Mouse (Mus musculus) small intestine, adult 2 months (tissue): ENCODE measurements around the gene Trim2. TPM values are rescaled to one million over a fixed set of nuclear protein-coding genes. Genes with fewer than 3 reads are reported as not detected.

Experiments
- H3K27ac ChIP-seq: fragments of 200-500 bp; 2 replicates; pipeline ENCODE4 v1.5.1; 2012; ENCODE audit warnings: low read depth, low read length, control low read depth, inconsistent platforms; ENCODE audit not compliant: insufficient read depth
- H3K27me3 ChIP-seq: fragments of 200-500 bp; 2 replicates; pipeline ENCODE4 v1.6.1; 2012; ENCODE audit warnings: mild to moderate bottlenecking, moderate library complexity, low read length, inconsistent platforms; ENCODE audit not compliant: control insufficient read depth, insufficient read depth
- H3K36me3 ChIP-seq: fragments of 200-500 bp; 2 replicates; pipeline ENCODE4 v1.6.1; 2012; ENCODE audit warnings: mild to moderate bottlenecking, low read length, control low read depth, inconsistent platforms; ENCODE audit not compliant: control insufficient read depth, insufficient read depth
- H3K4me1 ChIP-seq: fragments of 200-500 bp; 2 replicates; pipeline ENCODE4 v1.6.1; 2012; ENCODE audit warnings: low read length, inconsistent platforms, mixed read lengths; ENCODE audit not compliant: control insufficient read depth, insufficient read depth, insufficient read length
- H3K4me3 ChIP-seq: fragments of 200-500 bp; 2 replicates; pipeline ENCODE4 v1.5.1; 2012; ENCODE audit warnings: low read depth, mild to moderate bottlenecking, control low read depth, inconsistent platforms, low read length, moderate library complexity
- CTCF ChIP-seq: fragments of 200-500 bp; IDR thresholded peaks from 2 replicates; pipeline ENCODE4 v1.5.1; 2012; ENCODE audit warnings: low read depth, mild to moderate bottlenecking, control low read depth, inconsistent platforms, low read length, moderate library complexity, mixed read lengths; ENCODE audit not compliant: insufficient replicate concordance, insufficient read length; ENCODE audit errors: extremely low read depth
- POLR2A ChIP-seq: fragments of 200-500 bp; IDR thresholded peaks from 2 replicates; pipeline ENCODE4 v1.6.1; 2012; ENCODE audit warnings: low read depth, mild to moderate bottlenecking, control low read depth, inconsistent platforms, low read length, moderate library complexity
- WGBS: fragments of 180-500 bp; shearing (Covaris S2); methylation state at CpG from one replicate; pipeline ENCODE4 v1.1.7; 2018; 5-methylcytosine and 5-hydroxymethylcytosine counted together
- polyA plus RNA-seq: library from polyadenylated mRNA; depleted of rRNA; stranded (reverse); fragments of >200 nt; gene quantifications from 2 replicates; pipeline ENCODE4 v1.2.3, GENCODE M21; 2012; rRNA removed

Gene Trim2
- polyA plus RNA-seq, 1 experiment: 52.4 TPM

GRCm38 (mm10) chr3:84128871-84129870 lies 177.5 kb downstream of the Trim2 start:
- Histone ChIP-seq H3K4me1 (peaks cover 10% of the 10 kb centered on the region; the same call in 1 of the 2 replicates), H3K27ac (0 out of 2 replicates have a peak overlapping the region, but pooled peaks have one; percentile 5), H3K27me3 (no peaks in the 10 kb centered on the region), H3K4me3 (no peak overlapping the region), H3K36me3 (no peaks in the 10 kb centered on the region)
- 28% methylated on average over 11 of the region's 11 CpGs for WGBS
- no peak for TF ChIP-seq POLR2A
- TF ChIP-seq CTCF: no peak

DNA sequence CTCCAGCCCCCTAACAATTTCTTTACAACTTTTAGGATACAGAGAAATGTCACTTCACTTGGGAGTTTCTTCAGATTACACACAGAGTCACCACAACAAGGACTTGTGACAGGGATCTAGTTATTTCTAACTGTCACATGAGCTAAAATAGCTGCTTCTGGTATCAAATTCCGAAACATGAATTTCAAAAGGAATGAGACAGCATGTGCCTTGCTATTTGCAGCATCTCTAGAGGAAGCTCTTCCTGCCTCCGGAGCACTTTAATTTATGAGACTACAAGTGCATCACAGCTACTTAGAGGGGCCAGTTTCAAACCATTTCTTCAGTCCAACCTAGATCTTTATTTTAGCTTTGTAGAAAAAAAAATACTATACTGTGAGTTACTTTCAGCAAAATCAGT lies 179.2 kb downstream of the Trim2 start:
- H3K4me1 ChIP-seq: peaks cover 10% of the 10 kb centered on the region; the same call in 1 of the 2 replicates
- H3K27ac ChIP-seq: no peak overlapping the region
- no peaks in the 10 kb centered on the region for H3K27me3 ChIP-seq
- no peak for TF ChIP-seq CTCF
- no peak for TF ChIP-seq POLR2A
- H3K36me3 ChIP-seq: no peaks in the 10 kb centered on the region
- WGBS: 90% methylated on average over 2 of the region's 2 CpGs
- no peak overlapping the region for H3K4me3 ChIP-seq

DNA sequence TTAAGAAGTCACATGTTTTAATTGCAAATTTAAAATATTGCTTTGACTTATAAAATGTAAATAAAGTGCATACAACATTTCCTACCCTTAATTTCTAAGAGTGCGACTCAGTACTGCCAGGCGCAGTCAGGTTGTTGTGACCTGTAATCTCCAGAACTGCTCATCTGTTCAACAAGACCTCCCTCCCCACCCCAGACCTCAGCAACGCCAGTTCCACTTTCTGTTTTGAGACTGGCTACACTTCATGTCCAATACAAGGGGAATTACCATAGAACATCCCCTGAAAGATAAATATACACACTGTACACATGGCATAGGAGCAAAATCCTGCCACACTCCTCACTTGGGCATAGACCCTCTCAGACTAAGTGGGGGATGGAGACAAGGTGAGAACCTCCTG lies 180.0 kb downstream of the Trim2 start:
- 72% methylated on average over 3 of the region's 3 CpGs for WGBS
- TF ChIP-seq CTCF: no peak
- no peak for TF ChIP-seq POLR2A
- Histone ChIP-seq H3K4me3 (no peak overlapping the region), H3K27me3 (no peaks in the 10 kb centered on the region), H3K27ac (no peak overlapping the region), H3K4me1 (peaks cover 10% of the 10 kb centered on the region; the same call in 1 of the 2 replicates), H3K36me3 (no peaks in the 10 kb centered on the region)

GRCm38 (mm10) chr3:84125704-84126289 lies 180.9 kb downstream of the Trim2 start:
- no peaks in the 10 kb centered on the region for H3K27me3 ChIP-seq
- H3K4me3 ChIP-seq: no peak overlapping the region
- no peak overlapping the region for H3K27ac ChIP-seq
- no peak for TF ChIP-seq POLR2A
- TF ChIP-seq CTCF: no peak
- H3K4me1 ChIP-seq: peaks cover 10% of the 10 kb centered on the region; the same call in 1 of the 2 replicates
- WGBS: 73% methylated on average over 6 of the region's 6 CpGs
- no peaks in the 10 kb centered on the region for H3K36me3 ChIP-seq

DNA sequence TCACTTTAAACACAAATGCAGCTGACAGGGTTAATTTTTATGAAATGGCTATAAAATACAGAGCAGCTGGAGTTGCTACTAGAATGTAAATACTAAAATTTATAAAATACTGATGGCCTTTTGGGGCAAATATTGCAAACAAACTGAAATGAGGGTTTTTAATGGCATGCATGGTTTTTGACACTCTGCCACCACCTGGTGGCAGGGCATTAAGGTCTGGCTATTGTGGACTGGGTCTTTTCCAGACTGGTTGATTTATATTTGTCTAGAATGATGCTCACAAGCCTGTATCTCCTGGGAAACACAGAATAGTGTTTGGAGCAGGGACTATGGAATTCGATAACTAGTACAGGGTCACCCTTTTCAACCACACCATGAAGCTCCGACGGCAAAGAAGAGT lies 183.2 kb downstream of the Trim2 start:
- H3K4me1 ChIP-seq: peaks cover 3% of the 10 kb centered on the region; the same call in 1 of the 2 replicates
- no peaks in the 10 kb centered on the region for H3K36me3 ChIP-seq
- no peaks in the 10 kb centered on the region for H3K27me3 ChIP-seq
- 76% methylated on average over 3 of the region's 3 CpGs for WGBS
- no peak overlapping the region for H3K4me3 ChIP-seq
- TF ChIP-seq POLR2A (no peak), CTCF (no peak)
- no peak overlapping the region for H3K27ac ChIP-seq

GRCm38 (mm10) chr3:84118718-84119117 lies 188.0 kb downstream of the Trim2 start:
- Histone ChIP-seq H3K27me3 (no peaks in the 10 kb centered on the region), H3K4me3 (no peak overlapping the region), H3K4me1 (no peaks in the 10 kb centered on the region), H3K27ac (no peak overlapping the region), H3K36me3 (no peaks in the 10 kb centered on the region)
- 87% methylated on average over 7 of the region's 7 CpGs for WGBS
- TF ChIP-seq POLR2A (no peak), CTCF (no peak)

DNA sequence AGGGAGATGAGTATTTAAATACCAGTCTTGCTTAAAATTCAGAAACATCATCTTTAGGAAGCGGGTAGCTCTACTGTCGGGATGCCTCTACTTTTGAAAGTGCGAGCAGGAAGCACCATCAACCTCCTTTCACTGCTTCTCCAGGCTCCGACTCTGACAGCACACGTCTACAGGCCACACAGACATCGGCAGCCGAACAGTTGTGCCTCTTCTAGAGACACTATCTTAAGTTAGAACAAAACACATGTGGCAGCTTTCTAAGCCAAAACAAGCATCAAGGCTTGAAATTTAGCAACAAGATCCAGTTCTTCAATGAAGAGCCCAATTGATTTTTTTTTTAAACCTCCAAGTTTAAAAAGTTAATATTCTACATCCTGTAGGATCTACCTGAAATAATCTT lies 188.5 kb downstream of the Trim2 start:
- no peaks in the 10 kb centered on the region for H3K36me3 ChIP-seq
- H3K4me1 ChIP-seq: no peaks in the 10 kb centered on the region
- no peak overlapping the region for H3K27ac ChIP-seq
- TF ChIP-seq POLR2A: no peak
- TF ChIP-seq CTCF: no peak
- H3K4me3 ChIP-seq: no peak overlapping the region
- H3K27me3 ChIP-seq: no peaks in the 10 kb centered on the region
- WGBS: 90% methylated on average over 7 of the region's 7 CpGs

Other genes with a start within 250 kb of the Trim2 start
- gene Mnd1, start 151.1 kb downstream of the Trim2 start, polyA plus RNA-seq: not detected in 2 replicates
- not detected in 2 replicates for gene Gm6525, start 132.8 kb downstream of the Trim2 start, polyA plus RNA-seq
- gene Fhdc1, start 173.6 kb upstream of the Trim2 start, polyA plus RNA-seq: 1.3 and 2.0 TPM in 2 replicates